Mouse (Mus musculus): ENCODE measurements around the gene Agbl3.

DNA sequence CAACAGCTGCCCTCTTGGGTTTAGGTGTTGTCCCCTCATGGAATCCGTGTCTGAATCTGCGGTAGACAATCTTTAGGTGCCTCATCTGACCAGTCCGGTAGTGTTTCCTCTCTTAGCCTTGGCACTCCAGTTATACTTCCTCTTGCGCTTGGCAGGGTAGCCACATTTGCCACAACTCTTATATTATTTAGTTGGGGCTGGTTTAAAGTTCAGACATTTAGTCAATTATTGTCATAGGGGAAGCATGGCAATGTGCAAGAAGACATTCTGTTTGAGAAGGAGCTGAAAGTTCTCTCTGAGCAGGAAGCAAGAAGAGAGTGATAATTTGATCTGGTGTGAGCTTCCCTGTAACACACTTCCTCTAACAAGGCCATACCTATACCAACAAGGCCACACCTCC, 30.4 kb downstream of the Agbl3 start:
- TF ChIP-seq CTCF (IDR thresholded peaks at IDR 0.05; ENCODE audit: borderline replicate concordance, insufficient read depth, low read length), result no peak
- no peak for TF ChIP-seq POLR2A (IDR thresholded peaks at IDR 0.05; ENCODE audit: low read depth, low read length)
